Mouse (Mus musculus) bone marrow macrophage, adult 2 months (primary cell): Measurements from ENCODE around the gene Htr6. TPM values are rescaled to one million over a fixed set of nuclear protein-coding genes. Genes with fewer than 3 reads are reported as not detected.

Experiments
- H3K27ac ChIP-seq: 2 replicates; pipeline ENCODE4 v1.5.1; 2012; ENCODE audit warnings: low read depth, low read length; ENCODE audit not compliant: insufficient read depth
- H3K4me1 ChIP-seq: 2 replicates; pipeline ENCODE4 v1.6.1; 2012; ENCODE audit warnings: low read length; ENCODE audit not compliant: control insufficient read depth, insufficient read depth
- H3K4me3 ChIP-seq: 2 replicates; pipeline ENCODE4 v1.5.1; 2012; ENCODE audit warnings: mild to moderate bottlenecking, low read length, moderate library complexity; ENCODE audit not compliant: insufficient read depth
- CTCF ChIP-seq: IDR thresholded peaks from 2 replicates; pipeline ENCODE4 v1.5.1; 2012; ENCODE audit warnings: low read depth, mild to moderate bottlenecking, low read length, moderate library complexity
- POLR2A ChIP-seq: IDR thresholded peaks from 2 replicates; pipeline ENCODE4 v1.6.1; 2012; ENCODE audit warnings: mild to moderate bottlenecking, low read depth, low read length, borderline replicate concordance
- polyA plus RNA-seq: library from polyadenylated mRNA; stranded (reverse); fragments of >200 nt; gene quantifications from 2 replicates; pipeline ENCODE4 v1.2.4, GENCODE M21; 2012; ENCODE audit not compliant: missing spikeins, insufficient read depth, insufficient read length

The Htr6 gene
- polyA plus RNA-seq, 1 experiment = not detected

- H3K4me3 ChIP-seq = no peak overlapping the region
- TF ChIP-seq POLR2A = no peak
- no peak for TF ChIP-seq CTCF
- H3K27ac ChIP-seq = no peak overlapping the region
- peaks cover 6% of the 10 kb centered on the region for H3K4me1 ChIP-seq
Measured at GRCm38 (mm10) chr4:139034942-139035341, 40.4 kb downstream of the Htr6 start.

- H3K27ac ChIP-seq = no peak overlapping the region
- H3K4me3 ChIP-seq = no peak overlapping the region
- H3K4me1 ChIP-seq = peaks cover 6% of the 10 kb centered on the region
- TF ChIP-seq POLR2A (no peak), CTCF (no peak)
Measured at GRCm38 (mm10) chr4:139034540-139034939, 40.8 kb downstream of the Htr6 start.

GRCm38 (mm10) chr4:139034010-139034367, 41.4 kb downstream of the Htr6 start:
- TF ChIP-seq POLR2A = no peak
- no peak for TF ChIP-seq CTCF
- Histone ChIP-seq H3K4me1 (peaks cover 6% of the 10 kb centered on the region), H3K4me3 (no peak overlapping the region), H3K27ac (no peak overlapping the region)

GRCm38 (mm10) chr4:139033263-139034009, 41.9 kb downstream of the Htr6 start:
- Histone ChIP-seq H3K4me3 (no peak overlapping the region), H3K27ac (no peak overlapping the region), H3K4me1 (peaks cover 6% of the 10 kb centered on the region)
- no peak for TF ChIP-seq POLR2A
- TF ChIP-seq CTCF = no peak

GRCm38 (mm10) chr4:139032521-139032920, 42.8 kb downstream of the Htr6 start:
- no peaks in the 10 kb centered on the region for H3K4me1 ChIP-seq
- H3K27ac ChIP-seq = no peak overlapping the region
- no peak overlapping the region for H3K4me3 ChIP-seq
- TF ChIP-seq CTCF = no peak
- TF ChIP-seq POLR2A = no peak

- H3K27ac ChIP-seq = no peak overlapping the region
- no peak for TF ChIP-seq CTCF
- no peak for TF ChIP-seq POLR2A
- no peaks in the 10 kb centered on the region for H3K4me1 ChIP-seq
- H3K4me3 ChIP-seq = no peak overlapping the region
Measured at GRCm38 (mm10) chr4:139030675-139031074, 44.7 kb downstream of the Htr6 start.

GRCm38 (mm10) chr4:139024379-139024778, 51.0 kb downstream of the Htr6 start:
- Histone ChIP-seq H3K4me1 (no peaks in the 10 kb centered on the region), H3K4me3 (no peak overlapping the region), H3K27ac (no peak overlapping the region)
- TF ChIP-seq POLR2A (no peak), CTCF (no peak)

GRCm38 (mm10) chr4:139020385-139020784, 55.0 kb downstream of the Htr6 start:
- TF ChIP-seq CTCF (no peak), POLR2A (no peak)
- Histone ChIP-seq H3K4me3 (no peak overlapping the region), H3K27ac (no peak overlapping the region), H3K4me1 (peaks cover 6% of the 10 kb centered on the region; the same call in 1 of the 2 replicates)

GRCm38 (mm10) chr4:139019413-139019812, 56.0 kb downstream of the Htr6 start:
- Histone ChIP-seq H3K4me3 (no peak overlapping the region), H3K27ac (no peak overlapping the region), H3K4me1 (peaks cover 9% of the 10 kb centered on the region)
- no peak for TF ChIP-seq POLR2A
- TF ChIP-seq CTCF = no peak

GRCm38 (mm10) chr4:139018976-139019375, 56.4 kb downstream of the Htr6 start:
- Histone ChIP-seq H3K4me3 (no peak overlapping the region), H3K4me1 (peaks cover 12% of the 10 kb centered on the region), H3K27ac (no peak overlapping the region)
- no peak for TF ChIP-seq POLR2A
- no peak for TF ChIP-seq CTCF
